Mouse (Mus musculus): ENCODE data around the gene Batf3.

GRCm38 (mm10) chr1:191099772-191100291 lies 2.2 kb downstream of the Batf3 start:
- TF ChIP-seq CTCF (IDR thresholded peaks at IDR 0.05; ENCODE audit: low read depth, low read length) (no peak), POLR2A (IDR thresholded peaks at IDR 0.05; ENCODE audit: extremely low read depth, insufficient read depth, low read length) (no peak)
